Mouse (Mus musculus) lung, postnatal 0 days (tissue): ENCODE measurements around the gene Zhx3.

Source experiments
- CTCF ChIP-seq: IDR thresholded peaks from 2 replicates; pipeline ENCODE4 v1.5.1; 2016; ENCODE audit warnings: antibody characterized with exemption, mild to moderate bottlenecking
- EP300 ChIP-seq: IDR thresholded peaks from 2 replicates; pipeline ENCODE4 v1.6.1; 2016; ENCODE audit warnings: antibody characterized with exemption, mild to moderate bottlenecking, control low read depth

DNA sequence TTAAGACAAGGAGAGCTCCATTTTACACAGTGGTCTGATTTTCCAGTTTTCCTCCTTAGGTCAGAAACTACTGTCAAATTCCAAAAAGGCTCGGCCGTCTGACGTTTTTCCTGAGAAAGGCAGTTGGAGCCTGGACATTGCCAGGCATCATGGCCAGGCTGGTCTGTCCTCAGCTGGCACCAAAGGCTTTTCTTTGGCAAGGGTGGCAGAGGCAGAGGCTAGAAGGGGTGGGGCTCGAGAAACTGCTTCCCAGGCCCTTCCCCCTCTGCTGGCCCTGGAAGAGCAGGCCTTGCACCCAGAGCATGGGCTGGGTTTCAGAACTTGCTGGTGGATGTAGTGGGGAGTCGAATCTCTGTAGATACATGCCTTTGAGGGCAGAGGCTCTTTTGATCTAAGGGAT lies 9.6 kb upstream of the Zhx3 start:
- no peak for TF ChIP-seq CTCF
- no peak for TF ChIP-seq EP300
